Mouse (Mus musculus) cerebellum, adult 11 months (tissue): ENCODE measurements around the gene Olfr1270.
"Not testable (repeated sequence)": the region's sequence is repeated elsewhere in the genome, so short reads cannot be mapped to it uniquely, and the experiment has no call there.

Experiments
- DNase-seq: peaks from one replicate; pipeline ENCODE4 v3.0.0; 2022

Olfr1270 gene

GRCm38 (mm10) chr2:90152991-90153390 lies at the start of gene Olfr1270:
TSS of gene Olfr1270 (minus strand) at chr2:90153091.
- DNase-seq = no peak

DNA sequence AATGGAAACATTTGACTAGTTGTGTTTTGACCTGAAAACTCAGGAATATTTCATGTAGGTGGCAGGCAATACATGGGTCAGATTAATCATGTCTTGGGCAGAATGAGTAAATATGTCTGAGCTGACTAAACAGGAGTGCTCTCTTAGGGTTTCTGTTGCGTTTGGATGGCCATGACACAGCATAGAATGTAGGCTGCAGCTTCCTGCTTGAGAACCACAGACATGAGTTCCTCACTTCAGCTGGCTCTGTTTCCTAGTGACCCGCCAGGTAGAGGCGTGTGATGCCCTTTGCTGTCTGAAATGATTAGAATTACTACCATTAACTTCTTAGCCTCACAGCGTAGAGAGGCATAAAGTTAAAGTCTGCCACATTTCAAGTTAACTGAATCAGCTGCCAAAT lies 46.7 kb upstream of the Olfr1270 start:
- DNase-seq = not testable (repeated sequence)

GRCm38 (mm10) chr2:90195285-90195684 lies 42.4 kb upstream of the Olfr1270 start:
- not testable (repeated sequence) for DNase-seq

DNA sequence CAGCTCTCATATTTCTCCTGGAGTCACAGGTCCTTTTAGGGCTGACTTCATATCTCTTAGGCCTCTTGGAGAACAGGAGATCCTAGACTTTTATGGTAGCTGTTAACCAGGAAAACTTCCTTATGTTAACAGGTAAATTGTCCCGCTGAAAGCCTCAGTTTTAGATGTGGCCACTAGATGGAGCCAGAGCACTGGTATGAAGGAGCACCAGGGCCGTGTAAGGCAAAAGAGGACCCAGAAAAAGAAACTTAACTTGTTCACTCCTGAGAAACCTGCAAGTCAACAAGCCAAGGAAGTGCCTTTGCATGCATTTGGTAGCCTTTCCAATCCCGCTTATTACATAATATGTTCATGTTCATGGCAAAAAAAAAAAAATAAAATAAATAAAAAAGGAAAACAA lies 41.9 kb upstream of the Olfr1270 start:
- not testable (repeated sequence) for DNase-seq

GRCm38 (mm10) chr2:90187082-90187481 lies 34.2 kb upstream of the Olfr1270 start:
- DNase-seq = not testable (repeated sequence)

DNA sequence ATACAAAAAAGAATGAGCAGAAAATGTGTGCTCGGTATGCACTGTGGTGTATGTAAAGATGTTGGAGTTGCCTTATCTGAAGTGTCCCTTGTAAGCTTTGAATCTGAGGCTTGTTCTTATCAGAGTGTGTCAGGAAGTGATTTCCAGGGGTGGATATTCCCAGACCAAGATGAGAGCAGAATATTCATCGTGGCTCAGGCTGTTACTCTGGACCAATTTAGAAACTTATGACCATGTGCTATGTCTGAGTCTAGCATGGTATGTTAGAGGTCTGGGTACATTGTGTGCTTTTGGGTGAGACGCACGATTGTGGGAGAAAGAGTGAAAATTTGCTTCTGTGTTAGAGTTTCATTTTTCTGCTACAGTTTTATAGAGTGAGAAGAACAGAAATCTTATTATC lies 33.2 kb upstream of the Olfr1270 start:
- DNase-seq = not testable (repeated sequence)

DNA sequence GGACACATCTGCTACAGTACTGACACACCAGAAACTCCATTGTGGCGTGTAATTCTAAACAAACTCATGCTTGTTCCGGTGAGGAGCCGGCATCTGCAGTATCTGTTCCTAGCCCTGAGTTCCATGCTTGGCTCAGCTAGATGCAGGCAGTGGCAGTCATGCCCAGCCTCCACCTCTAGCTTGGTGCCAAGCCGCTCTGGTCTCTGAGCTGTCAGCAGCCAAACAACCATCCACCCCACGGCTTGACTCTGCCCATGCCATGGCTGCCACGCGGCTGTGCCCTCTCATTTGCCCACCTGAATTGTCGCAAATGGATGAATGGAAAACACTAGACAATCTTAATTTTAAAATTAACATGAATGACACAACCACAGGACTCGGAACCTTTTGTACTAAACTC lies 1.0 kb upstream of the Olfr1270 start:
- DNase-seq = no peak

DNA sequence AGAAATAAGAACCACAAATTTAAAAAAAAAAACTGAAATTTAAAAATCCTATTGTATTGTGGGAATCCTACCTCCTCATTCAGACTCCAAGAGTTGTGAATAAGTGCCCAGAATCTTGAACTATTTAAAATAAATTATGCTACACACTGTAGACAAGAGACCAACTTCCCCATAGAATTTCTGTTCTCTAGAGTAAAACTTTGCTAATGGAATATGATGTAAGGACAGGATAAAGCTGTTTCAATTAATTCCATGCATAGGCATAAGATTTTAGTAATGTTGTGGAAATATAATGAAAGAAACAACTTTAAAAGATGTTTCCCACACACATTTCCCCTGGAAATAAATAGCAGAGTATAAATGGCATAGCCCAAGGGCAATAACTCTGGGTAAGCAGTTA lies 10.7 kb downstream of the Olfr1270 start, which contains the start of gene Olfr32:
Gene Olfr32, minus strand, starts transcription at position 101 of the 400 bp plus-strand sequence.
- no peak for DNase-seq

- DNase-seq = no peak
Observed at GRCm38 (mm10) chr2:90121312-90121711, 31.6 kb downstream of the Olfr1270 start, which contains the start of gene Olfr1269. TSS of gene Olfr1269 (minus strand) at chr2:90121412.
